Mouse (Mus musculus): Measurements from ENCODE around the gene Slc12a9. TPM values are rescaled to one million over a fixed set of nuclear protein-coding genes. Genes with fewer than 3 reads are reported as not detected.
"Not testable (repeated sequence)": the region's sequence is repeated elsewhere in the genome, so short reads cannot be mapped to it uniquely, and the experiment has no call there.

Gene Slc12a9
- total RNA-seq, 2 experiments from 2014 or later = 0.15 to 1.7 TPM

DNA sequence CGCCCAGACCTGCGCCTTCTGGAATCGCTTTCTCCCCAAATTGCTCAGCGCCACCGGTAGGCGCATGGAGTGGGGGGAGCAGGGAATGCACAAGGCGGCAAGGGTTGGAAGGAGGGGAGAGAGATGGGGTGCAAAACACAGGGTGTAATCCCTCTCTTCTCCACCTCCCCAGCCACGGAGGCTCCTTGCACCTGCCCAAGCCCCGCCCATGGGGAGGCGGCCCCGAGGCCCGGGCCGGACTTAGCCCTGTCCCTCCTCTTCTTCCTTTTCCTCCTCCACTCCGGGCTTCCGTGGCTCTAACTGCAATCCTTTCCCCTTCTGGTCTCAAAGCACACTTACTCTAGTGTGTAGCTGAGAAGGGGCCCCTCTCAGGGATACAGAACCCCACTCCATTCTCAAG, 40.1 kb downstream of the Slc12a9 start:
- ATAC-seq (replicated peaks; ENCODE audit: low FRiP score, poor library complexity, severe bottlenecking) = peak; percentile 49

- no peak for ATAC-seq (replicated peaks; ENCODE audit: low FRiP score, poor library complexity, severe bottlenecking)
Measured at GRCm38 (mm10) chr5:137291381-137291926, 41.9 kb downstream of the Slc12a9 start.

- ATAC-seq (replicated peaks; ENCODE audit: low FRiP score, poor library complexity, severe bottlenecking) = peak; percentile 51
Measured at GRCm38 (mm10) chr5:137290677-137291076, 42.7 kb downstream of the Slc12a9 start.

GRCm38 (mm10) chr5:137289591-137290365, 43.6 kb downstream of the Slc12a9 start:
- ATAC-seq (replicated peaks; ENCODE audit: low FRiP score, poor library complexity, severe bottlenecking) = peak; percentile 53

DNA sequence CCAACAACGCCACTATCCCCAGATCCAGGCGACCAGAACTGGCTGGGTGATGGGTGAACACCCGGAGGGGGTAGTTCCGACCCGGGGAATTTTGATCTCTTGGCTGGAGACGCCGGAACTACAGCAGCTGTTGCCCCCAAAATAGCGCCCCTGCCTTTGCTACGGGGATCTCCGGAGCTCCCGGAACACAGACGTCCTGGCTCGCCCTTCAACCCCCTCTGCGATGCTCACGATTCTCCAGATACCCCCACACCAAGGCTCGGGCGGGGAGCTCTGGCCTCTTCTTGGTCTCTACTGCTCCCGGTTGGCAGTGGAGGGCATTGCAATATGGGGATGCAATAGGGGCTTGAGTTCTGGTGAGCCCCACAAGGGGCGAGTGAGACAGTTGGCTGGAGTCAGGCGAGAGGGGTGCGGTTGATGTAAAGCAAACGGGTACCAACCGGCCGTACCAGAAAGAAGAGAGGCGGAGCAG, 44.4 kb downstream of the Slc12a9 start:
- ATAC-seq (replicated peaks; ENCODE audit: low FRiP score, poor library complexity, severe bottlenecking) = peak; percentile 41

GRCm38 (mm10) chr5:137287953-137288743, 45.2 kb downstream of the Slc12a9 start:
- no peak for ATAC-seq (replicated peaks; ENCODE audit: low FRiP score, poor library complexity, severe bottlenecking)

GRCm38 (mm10) chr5:137287032-137287952, 46.1 kb downstream of the Slc12a9 start, which contains the start of gene Ache:
Gene Ache (plus strand): TSS chr5:137287519.
- no peak for ATAC-seq (replicated peaks; ENCODE audit: low FRiP score, poor library complexity, severe bottlenecking)

- ATAC-seq (replicated peaks; ENCODE audit: low FRiP score, poor library complexity, severe bottlenecking) = peak; percentile 25; the same call in 1 of the 2 replicates
Measured at GRCm38 (mm10) chr5:137286655-137287031, 46.8 kb downstream of the Slc12a9 start.

DNA sequence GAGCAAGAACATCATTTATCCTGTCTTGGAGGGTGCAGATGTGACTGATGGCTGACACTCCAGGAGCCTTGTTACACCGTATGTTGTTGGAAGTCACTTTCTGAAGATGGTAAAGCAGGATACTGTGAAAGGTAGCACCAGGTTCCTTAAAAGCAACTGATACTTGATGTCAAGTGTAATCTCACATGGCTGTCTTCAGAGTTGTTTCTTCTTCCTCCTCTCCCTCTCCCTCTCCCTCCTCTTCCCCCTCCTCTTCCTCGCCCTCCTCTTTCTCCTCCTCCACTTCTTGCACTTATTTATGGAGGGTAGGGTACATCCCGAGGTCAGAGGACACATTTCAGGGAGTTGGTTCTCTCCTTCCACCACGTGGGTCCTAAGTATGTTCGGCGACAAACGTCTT, 47.4 kb downstream of the Slc12a9 start:
- no peak for ATAC-seq (replicated peaks; ENCODE audit: low FRiP score, poor library complexity, severe bottlenecking)

DNA sequence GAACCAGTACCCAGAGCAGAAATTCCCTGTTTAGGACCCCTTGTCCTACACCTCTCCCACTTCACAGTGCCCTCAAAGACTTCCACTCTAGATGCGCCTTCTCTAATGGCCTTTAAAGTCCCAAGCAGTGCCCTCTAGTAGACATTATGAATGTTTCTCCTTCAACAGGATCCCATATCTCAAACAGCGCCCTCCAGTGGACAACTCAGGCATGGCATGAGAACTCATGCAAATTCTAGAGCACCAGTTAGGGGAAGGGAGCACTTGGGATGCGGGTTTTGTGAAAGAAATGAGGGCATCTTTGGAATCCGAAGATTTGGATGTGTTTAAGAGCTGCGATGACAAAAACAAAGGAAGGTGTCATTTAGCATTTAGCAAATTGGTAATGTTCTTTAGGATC, 48.4 kb downstream of the Slc12a9 start:
- ATAC-seq (replicated peaks; ENCODE audit: low FRiP score, poor library complexity, severe bottlenecking) = no peak

- ATAC-seq (replicated peaks; ENCODE audit: low FRiP score, poor library complexity, severe bottlenecking) = not testable (repeated sequence)
Measured at GRCm38 (mm10) chr5:137284411-137284810, 49.0 kb downstream of the Slc12a9 start.

DNA sequence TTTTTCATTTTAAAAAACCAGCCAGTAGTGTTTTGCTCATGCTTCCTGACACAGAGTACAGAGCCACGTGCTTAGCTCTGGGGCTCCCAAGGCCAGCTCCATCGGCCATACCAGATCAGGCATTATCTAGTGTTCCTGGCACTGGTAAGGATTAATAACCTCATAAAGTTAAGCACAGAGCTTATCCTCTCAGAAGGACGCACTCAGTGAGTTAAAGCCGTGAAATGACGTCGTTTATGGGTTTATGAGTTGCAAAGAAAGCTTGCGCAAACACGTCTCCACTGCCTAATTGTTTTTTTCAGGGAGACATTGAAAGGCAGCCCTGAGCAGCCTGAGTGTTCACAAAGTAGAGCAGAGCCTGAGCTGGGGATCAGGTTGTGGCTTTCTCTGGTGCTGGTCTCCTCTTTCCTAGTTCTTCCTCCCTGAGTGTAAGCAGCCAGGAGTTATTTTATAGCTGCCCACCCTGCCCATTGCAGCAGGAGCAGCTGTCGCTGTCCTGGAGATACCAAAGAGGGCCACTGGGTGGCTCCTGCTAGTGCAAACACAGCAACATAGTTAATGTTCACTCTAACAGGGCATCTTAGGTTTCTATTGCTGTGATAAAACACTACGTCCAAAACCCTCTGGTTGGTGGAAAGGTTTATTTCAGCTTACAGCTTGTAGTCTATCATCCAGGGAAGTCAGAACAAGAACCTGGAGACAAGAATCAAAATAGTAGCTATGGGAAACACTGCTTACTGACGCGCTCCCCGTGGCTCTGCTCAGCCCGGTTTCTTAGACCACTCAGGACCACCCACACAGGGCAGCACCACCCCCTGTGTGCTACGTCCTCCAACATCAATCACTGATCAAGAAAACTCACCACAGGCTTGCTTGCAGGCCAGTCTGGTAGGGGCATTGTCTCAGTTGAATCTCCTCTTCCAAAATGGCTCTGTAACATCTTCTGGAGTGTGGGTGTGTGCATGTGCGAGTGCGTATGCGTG, 55.7 kb downstream of the Slc12a9 start:
- no peak for ATAC-seq (replicated peaks; ENCODE audit: low FRiP score, poor library complexity, severe bottlenecking)

DNA sequence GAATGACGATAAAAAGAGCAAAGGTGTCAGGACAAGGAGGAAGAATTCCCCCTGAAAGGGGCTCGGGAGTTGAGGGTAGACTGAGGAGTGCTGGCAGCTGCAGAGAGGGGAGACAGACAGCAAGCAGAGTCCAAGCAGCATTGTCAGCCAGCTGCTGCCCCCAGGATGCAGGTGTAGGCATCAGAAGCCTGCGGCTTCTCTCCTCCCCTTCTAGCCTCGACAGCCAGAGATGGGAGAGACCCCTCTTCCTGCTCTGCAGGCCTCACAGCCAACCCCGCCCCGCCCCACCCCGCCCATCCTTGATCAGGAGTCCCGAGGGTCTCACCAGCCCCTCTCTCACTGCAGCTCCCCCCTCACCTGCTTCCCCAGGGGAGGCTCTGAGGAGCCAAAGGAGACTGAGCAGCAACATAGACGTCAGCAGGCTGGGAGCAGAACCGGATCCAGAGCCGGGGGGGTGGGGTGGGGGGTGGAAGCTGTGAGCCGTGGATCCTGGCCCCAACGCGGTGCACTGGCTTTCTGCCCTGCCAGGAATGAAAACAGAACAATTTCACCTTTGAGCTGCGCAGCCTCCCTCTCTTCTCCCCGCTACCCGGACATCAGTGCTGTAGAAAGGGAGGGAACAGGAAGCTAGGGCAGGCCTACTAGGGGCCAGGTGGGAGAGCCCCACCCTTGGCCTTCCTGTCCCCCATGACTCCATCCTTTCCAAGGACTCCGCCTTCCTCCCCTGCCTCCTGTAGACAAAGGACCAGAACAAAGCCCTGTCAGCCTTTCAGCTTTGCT, 65.1 kb downstream of the Slc12a9 start:
- ATAC-seq (replicated peaks; ENCODE audit: low FRiP score, poor library complexity, severe bottlenecking) = no peak

DNA sequence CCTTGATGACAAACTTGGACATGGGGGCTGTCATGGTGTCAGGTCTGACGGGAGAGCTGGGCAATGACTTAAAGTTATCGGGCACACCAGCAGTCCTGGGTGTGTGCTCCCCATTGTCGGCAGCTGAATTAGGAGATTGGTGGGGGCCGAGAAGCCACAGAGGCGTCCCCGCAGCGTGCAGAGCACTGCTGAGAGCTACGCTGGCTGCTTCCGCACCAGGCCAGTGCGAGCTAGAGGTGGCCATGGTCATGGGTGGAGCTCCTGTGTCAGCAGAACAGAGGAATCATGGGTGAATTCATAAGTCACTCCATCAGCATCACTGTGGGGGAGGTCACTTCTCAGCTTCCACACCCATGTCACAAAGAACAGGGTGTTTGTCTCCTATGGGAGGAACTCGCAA, 68.6 kb downstream of the Slc12a9 start:
- ATAC-seq (replicated peaks; ENCODE audit: low FRiP score, poor library complexity, severe bottlenecking) = no peak

All from erythroid progenitor cell, adult 5-6 weeks (primary cell).